ENCODE assay signal across 9 mouse cellular contexts in the genomic region with DNA sequence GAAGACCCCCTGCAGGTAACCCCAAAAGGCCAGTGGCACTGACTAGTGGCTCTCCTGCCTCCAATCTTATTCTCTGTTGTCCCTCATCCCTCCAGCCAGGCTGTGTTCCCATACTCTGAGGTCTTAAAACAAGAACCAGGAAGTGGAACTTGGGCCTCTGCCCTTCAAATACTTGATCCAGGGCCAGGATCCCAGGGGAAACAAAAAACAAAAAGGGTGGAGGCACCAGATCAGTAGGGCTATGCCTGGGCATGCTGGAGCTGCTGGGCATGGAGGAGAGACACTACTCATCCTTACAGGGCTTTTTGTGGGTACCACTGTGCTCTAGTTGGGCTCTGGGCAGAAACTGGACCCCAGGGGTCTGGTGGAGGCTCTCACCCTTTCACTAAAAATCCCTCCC. TPM values are rescaled to one million over a fixed set of nuclear protein-coding genes. Genes with fewer than 3 reads are reported as not detected.
DNase-seq lines count a peak whose midpoint lies in the region; ATAC-seq and TF ChIP-seq lines count a peak whose summit lies in the region.
"Had no signal": no experiment of that assay in that cellular context is flagged by ENCODE, and none has a peak within 500 bp of the region (broad histone marks: within the 10 kb centered on the region; RNA-seq: fewer than 3 reads in every experiment).

No protein-coding gene starts in this region.

- H3K4me2 ChIP-seq in hindbrain, embryonic 11.5 days (replicated peaks; ENCODE audit: low read depth, low read length): no peak overlapping the region

- H3K36me3 ChIP-seq in hindbrain, embryonic 11.5 days (ENCODE audit: control insufficient read depth, insufficient read depth, low read length): no peaks in the 10 kb centered on the region

- peak overlapping the region; percentile 83 for H3K27ac ChIP-seq in left cerebral cortex, adult 2 months
- H3K27ac ChIP-seq in hindbrain, embryonic 11.5 days (ENCODE audit: low read depth, low read length): no peak overlapping the region

- H3K4me1 ChIP-seq in hindbrain, embryonic 11.5 days (replicated peaks; ENCODE audit: control insufficient read depth, insufficient read depth, low read length): no peaks in the 10 kb centered on the region

- peak in 1 of 2 experiments; percentile 22 for DNase-seq in left cerebral cortex, adult 2 months (ENCODE audit: extremely low spot score in 1 of 2, low spot score in 2 of 2)
- DNase-seq in left cerebral cortex, adult 11 months (ENCODE audit: low spot score): no peak
- DNase-seq in adrenal gland, postnatal 10 days: peak; percentile 79
- peak; percentile 50 for DNase-seq in gastrocnemius, postnatal 10 days
- peak; percentile 85 to 89 for DNase-seq in kidney, postnatal 25 days
- DNase-seq in ovary, adult 18-20 months (ENCODE audit: low spot score): peak; percentile 75
- DNase-seq in frontal cortex, postnatal 25 days (ENCODE audit: low spot score in 2 of 2): no peak
- no peak for DNase-seq in hindbrain, embryonic 11.5 days (ENCODE audit: low spot score)

- peaks cover 4% of the 10 kb centered on the region for H3K27me3 ChIP-seq in hindbrain, embryonic 11.5 days (ENCODE audit: control insufficient read depth, insufficient read depth, low read length)

- H3K9me3 ChIP-seq in hindbrain, embryonic 11.5 days (ENCODE audit: control insufficient read depth, low read length): no peaks in the 10 kb centered on the region

- TF ChIP-seq CTCF in left cerebral cortex, adult 2 months (IDR thresholded peaks at IDR 0.05): no peak

- intact Hi-C loops in left cerebral cortex, adult 2 months (cut with DNase I): no loop called here

- H3K9ac ChIP-seq in hindbrain, embryonic 11.5 days (ENCODE audit: low read depth, low read length): no peak overlapping the region

- H3K4me3 ChIP-seq in left cerebral cortex, adult 2 months: no peak overlapping the region
- H3K4me3 ChIP-seq in hindbrain, embryonic 11.5 days (ENCODE audit: low read depth, low read length): no peak overlapping the region

- ATAC-seq in hindbrain, embryonic 11.5 days (ENCODE audit: low FRiP score): no peak

RNA-seq across cellular contexts. Expression of a gene that starts 5.1 kb away (rescaled TPM):
- total RNA-seq in left cerebral cortex, adult 2 months (2021): 10 to 100 TPM; 29.5 to 32.1 TPM
- 10 to 100 TPM; 61.5 to 67.2 TPM for total RNA-seq in adrenal gland, postnatal 10 days (2021)
- total RNA-seq in gastrocnemius, postnatal 10 days (2021): 10 to 100 TPM; 15.8 to 17.6 TPM
- polyA plus RNA-seq in hindbrain, embryonic 11.5 days (2014; fragmentation: Nextera tagmentation; extraction: Ambion mirVana): 1.5 and 2.2 TPM in 2 replicates

RNA-seq across cellular contexts. Expression of a gene that starts 35.5 kb away (rescaled TPM):
- total RNA-seq in left cerebral cortex, adult 2 months (2021): not detected
- total RNA-seq in adrenal gland, postnatal 10 days (2021): under 1 TPM in 1 of 2 experiments, not detected in 1; 0.12 TPM
- not detected for total RNA-seq in gastrocnemius, postnatal 10 days (2021)
- not detected in 2 replicates for polyA plus RNA-seq in hindbrain, embryonic 11.5 days (2014; fragmentation: Nextera tagmentation; extraction: Ambion mirVana)
- polyA plus RNA-seq: limb, embryonic 11.5 days had no signal

Comparison
In these comparisons a context has a peak if more than half of its experiments do, and no peak if none do; other contexts are left out.
1. DNase-seq: peak in adrenal gland, postnatal 10 days (single experiment), gastrocnemius, postnatal 10 days (single experiment), kidney, postnatal 25 days (2 of 2) and ovary, adult 18-20 months (single experiment); none in left cerebral cortex, adult 11 months (single experiment), frontal cortex, postnatal 25 days (0 of 2) and hindbrain, embryonic 11.5 days (single experiment).